Mouse (Mus musculus) urinary bladder, postnatal 25 days (tissue): ENCODE measurements at regions not wholly inside any gene's neighbourhood (a gene's known extent, or its start where the extent isn't known, plus 50 kb on each side); places are given as distances from the start of the nearest gene placed in this dataset.

Experiments used
- DNase-seq: peaks from one replicate; pipeline ENCODE4 v3.0.0; 2022; ENCODE audit warnings: low spot score

- no peak for DNase-seq
Measured at GRCm38 (mm10) chr5:58705561-58705960, 987.8 kb downstream of the Pcdh7 start.

- DNase-seq, result no peak
Measured at GRCm38 (mm10) chr5:58712381-58712780, 994.6 kb downstream of the Pcdh7 start.

- DNase-seq, result no peak
Measured at GRCm38 (mm10) chr5:58733366-58733765, 1015.6 kb downstream of the Pcdh7 start.

- no peak for DNase-seq
Measured at GRCm38 (mm10) chr5:58733961-58734360, 1016.2 kb downstream of the Pcdh7 start.

GRCm38 (mm10) chr5:58736610-58737009 lies 1018.8 kb downstream of the Pcdh7 start:
- DNase-seq, result peak; percentile 73

GRCm38 (mm10) chr5:58737264-58737883 lies 1019.6 kb downstream of the Pcdh7 start:
- DNase-seq, result no peak

- no peak for DNase-seq
Measured at GRCm38 (mm10) chr5:58738041-58738440, 1020.3 kb downstream of the Pcdh7 start.

- no peak for DNase-seq
Measured at GRCm38 (mm10) chr5:58740759-58741158, 1023.0 kb downstream of the Pcdh7 start.

- no peak for DNase-seq
Measured at GRCm38 (mm10) chr5:58747684-58748083, 1029.9 kb downstream of the Pcdh7 start.

GRCm38 (mm10) chr5:58751777-58752176 lies 1034.0 kb downstream of the Pcdh7 start:
- no peak for DNase-seq
